Mouse (Mus musculus): Measurements from ENCODE around the gene Ufd1.

The Ufd1 gene

DNA sequence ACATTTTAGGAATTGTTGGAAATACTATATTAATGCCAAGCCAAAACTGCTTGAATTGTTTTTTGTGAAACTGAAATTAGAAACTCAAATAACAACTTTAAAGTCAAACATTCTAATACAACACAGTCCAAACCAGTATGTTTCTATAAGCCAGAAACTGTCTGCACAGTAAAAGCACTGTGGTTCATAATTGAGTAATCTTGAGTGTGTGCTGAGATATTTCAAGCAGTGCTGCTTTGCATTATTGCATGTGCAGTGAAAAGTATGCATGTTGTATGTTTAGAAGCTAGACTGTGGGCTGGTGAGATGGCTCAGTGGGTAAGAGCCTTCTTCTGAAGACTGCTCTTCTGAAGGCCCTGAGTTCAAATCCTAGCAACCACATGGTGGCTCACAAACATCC, 72.5 kb downstream of the Ufd1 start:
- ATAC-seq (ENCODE audit: low TSS enrichment): no peak

Measured in frontal cortex, adult (tissue).